Mouse (Mus musculus) WW6 (cell line): ENCODE data around the gene Arl15.

Experiments used
- DNase-seq: peaks from one replicate; pipeline ENCODE4 v3.0.0-alpha.2; 2013; ENCODE audit warnings: low read depth, low spot score

Arl15 gene

GRCm38 (mm10) chr13:113844717-113845116 lies 50.4 kb downstream of the Arl15 start:
- DNase-seq = no peak

- no peak for DNase-seq
Observed at GRCm38 (mm10) chr13:113845229-113845628, 50.9 kb downstream of the Arl15 start.

- DNase-seq = no peak
Observed at GRCm38 (mm10) chr13:113846413-113846812, 52.1 kb downstream of the Arl15 start.

- DNase-seq = no peak
Observed at GRCm38 (mm10) chr13:113850431-113851034, 56.2 kb downstream of the Arl15 start.

GRCm38 (mm10) chr13:113851602-113852375 lies 57.5 kb downstream of the Arl15 start:
- DNase-seq = no peak

- no peak for DNase-seq
Observed at GRCm38 (mm10) chr13:113852376-113852666, 58.0 kb downstream of the Arl15 start.

GRCm38 (mm10) chr13:113854146-113854545 lies 59.8 kb downstream of the Arl15 start:
- no peak for DNase-seq

GRCm38 (mm10) chr13:113854551-113855312 lies 60.4 kb downstream of the Arl15 start:
- DNase-seq = no peak

GRCm38 (mm10) chr13:113856946-113857345 lies 62.6 kb downstream of the Arl15 start:
- no peak for DNase-seq

GRCm38 (mm10) chr13:113858667-113859391 lies 64.5 kb downstream of the Arl15 start:
- DNase-seq = no peak

GRCm38 (mm10) chr13:113859392-113859776 lies 65.1 kb downstream of the Arl15 start:
- DNase-seq = no peak

- DNase-seq = no peak
Observed at GRCm38 (mm10) chr13:113860816-113861215, 66.5 kb downstream of the Arl15 start.

GRCm38 (mm10) chr13:113861231-113861630 lies 66.9 kb downstream of the Arl15 start:
- DNase-seq = no peak

- DNase-seq = no peak
Observed at GRCm38 (mm10) chr13:113862951-113863350, 68.6 kb downstream of the Arl15 start.

- no peak for DNase-seq
Observed at GRCm38 (mm10) chr13:113863688-113864087, 69.4 kb downstream of the Arl15 start.

GRCm38 (mm10) chr13:113864278-113864677 lies 70.0 kb downstream of the Arl15 start:
- no peak for DNase-seq

GRCm38 (mm10) chr13:113864893-113865292 lies 70.6 kb downstream of the Arl15 start:
- DNase-seq = no peak

- DNase-seq = no peak
Observed at GRCm38 (mm10) chr13:113865378-113865777, 71.1 kb downstream of the Arl15 start.

GRCm38 (mm10) chr13:113865806-113866205 lies 71.5 kb downstream of the Arl15 start:
- DNase-seq = no peak

GRCm38 (mm10) chr13:113867736-113868135 lies 73.4 kb downstream of the Arl15 start:
- no peak for DNase-seq

GRCm38 (mm10) chr13:113869212-113870205 lies 75.2 kb downstream of the Arl15 start:
- DNase-seq = no peak
